Mouse (Mus musculus) lung, postnatal 0 days (tissue): ENCODE results near the gene Vps33a. TPM values are rescaled to one million over a fixed set of nuclear protein-coding genes. Genes with fewer than 3 reads are reported as not detected.
A peak's percentile ranks its signal among the peaks of the same experiment; 100 is the strongest.

Source experiments
- ATAC-seq: fragments of 200-750 bp; cut with Nextera tagmentation; 2 replicates; pipeline ENCODE4 v1.8.0; 2017; ENCODE audit warnings: moderate library complexity
- DNase-seq: peaks from one replicate; pipeline ENCODE4 v3.0.0-alpha.2; 2016; ENCODE audit warnings: low spot score
- H3K27ac ChIP-seq: fragments of 300-500 bp; sonication (generic); 2 replicates; pipeline ENCODE4 v1.5.1; 2014; ENCODE audit warnings: antibody characterized with exemption, mild to moderate bottlenecking, low read length, mixed read lengths
- H3K27me3 ChIP-seq: fragments of 300-500 bp; sonication (generic); replicated peaks from 2 replicates; pipeline ENCODE4 v1.6.1; 2014; ENCODE audit warnings: low read length, mixed read lengths; ENCODE audit not compliant: insufficient read depth
- H3K36me3 ChIP-seq: fragments of 300-500 bp; sonication (generic); 2 replicates; pipeline ENCODE4 v1.6.1; 2014; ENCODE audit warnings: low read length, mixed read lengths; ENCODE audit not compliant: insufficient read depth
- H3K4me1 ChIP-seq: fragments of 300-500 bp; sonication (generic); 2 replicates; pipeline ENCODE4 v1.6.1; 2014; ENCODE audit warnings: antibody characterized with exemption, low read depth, low read length, mixed read lengths; ENCODE audit not compliant: insufficient read depth
- H3K4me2 ChIP-seq: fragments of 300-500 bp; sonication (generic); replicated peaks from 2 replicates; pipeline ENCODE4 v1.6.1; 2014; ENCODE audit warnings: low read depth, mild to moderate bottlenecking, low read length, moderate library complexity, mixed read lengths
- H3K4me3 ChIP-seq: fragments of 300-500 bp; sonication (generic); 2 replicates; pipeline ENCODE4 v1.5.1; 2014; ENCODE audit warnings: low read depth, low read length
- H3K9ac ChIP-seq: fragments of 300-500 bp; sonication (generic); replicated peaks from 2 replicates; pipeline ENCODE4 v1.6.1; 2014; ENCODE audit warnings: low read depth, mild to moderate bottlenecking
- H3K9me3 ChIP-seq: fragments of 300-500 bp; sonication (generic); 2 replicates; pipeline ENCODE4 v1.6.1; 2016; ENCODE audit warnings: low read length, mixed read lengths
- CTCF ChIP-seq: IDR thresholded peaks from 2 replicates; pipeline ENCODE4 v1.5.1; 2016; ENCODE audit warnings: antibody characterized with exemption, mild to moderate bottlenecking
- EP300 ChIP-seq: IDR thresholded peaks from 2 replicates; pipeline ENCODE4 v1.6.1; 2016; ENCODE audit warnings: antibody characterized with exemption, mild to moderate bottlenecking, control low read depth
- WGBS: fragments of 180-500 bp; shearing (Covaris S2); extraction: QIAGEN DNeasy Blood & Tissue Kit; methylation state at CpG from one replicate; pipeline ENCODE4 v1.1.7; 2014; 5-methylcytosine and 5-hydroxymethylcytosine counted together
- polyA plus RNA-seq: library from polyadenylated mRNA; unstranded; fragments of >200 nt; fragmentation: Nextera tagmentation; extraction: Ambion mirVana; gene quantifications from 2 replicates; pipeline ENCODE4 v1.2.1, GENCODE M21; 2015

Vps33a gene
- polyA plus RNA-seq, 1 experiment from 2014 or later = 18.9 TPM

- TF ChIP-seq EP300 = no peak
- no peak for TF ChIP-seq CTCF
- Histone ChIP-seq H3K9ac (no peak overlapping the region), H3K27ac (no peak overlapping the region), H3K4me2 (no peak overlapping the region), H3K4me3 (no peak overlapping the region), H3K9me3 (no peaks in the 10 kb centered on the region), H3K27me3 (no peaks in the 10 kb centered on the region), H3K36me3 (peaks cover 17% of the 10 kb centered on the region; the same call in 1 of the 2 replicates), H3K4me1 (no peaks in the 10 kb centered on the region)
- no peak for DNase-seq
- 93% methylated on average over 3 of the region's 3 CpGs for WGBS
- ATAC-seq = no peak
Measured at GRCm38 (mm10) chr5:123576696-123577095, 3.9 kb upstream of the Vps33a start.

GRCm38 (mm10) chr5:123573362-123573761 is 524 bp upstream of the Vps33a start:
- no peaks in the 10 kb centered on the region for H3K4me1 ChIP-seq
- ATAC-seq (no peak), DNase-seq (no peak)
- peak overlapping the region; percentile 69 for H3K4me2 ChIP-seq
- peaks cover 5% of the 10 kb centered on the region; the same call in 1 of the 2 replicates for H3K36me3 ChIP-seq
- no peaks in the 10 kb centered on the region for H3K27me3 ChIP-seq
- H3K27ac ChIP-seq = no peak overlapping the region
- WGBS = 64% methylated on average over 8 of the region's 8 CpGs
- TF ChIP-seq CTCF (no peak), EP300 (no peak)
- H3K4me3 ChIP-seq = peak overlapping the region; percentile 91; the same call in 1 of the 2 replicates
- no peaks in the 10 kb centered on the region for H3K9me3 ChIP-seq
- H3K9ac ChIP-seq = no peak overlapping the region

DNA sequence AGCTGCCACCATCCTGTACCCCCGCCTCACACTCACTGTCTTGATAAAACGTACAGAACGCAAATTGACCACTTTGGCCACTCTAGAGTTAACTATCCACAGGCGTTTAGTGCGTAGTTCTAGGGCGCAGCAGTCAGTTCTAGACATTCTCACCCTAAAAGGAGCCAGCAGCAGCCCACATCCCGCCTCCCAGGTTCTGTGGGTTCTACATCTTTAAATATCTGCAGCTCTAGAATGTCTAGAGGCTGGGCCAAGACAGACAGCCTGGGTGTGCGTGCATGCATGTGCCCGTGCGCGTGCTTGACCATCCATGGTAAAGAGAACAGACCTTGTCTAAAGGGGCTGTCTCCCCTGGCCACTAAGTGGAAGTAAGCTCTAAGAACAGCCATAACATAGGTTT is 11.7 kb downstream of the Vps33a start:
- Histone ChIP-seq H3K4me1 (no peaks in the 10 kb centered on the region), H3K4me2 (no peak overlapping the region), H3K27me3 (no peaks in the 10 kb centered on the region), H3K4me3 (no peak overlapping the region), H3K36me3 (peaks cover 29% of the 10 kb centered on the region), H3K9ac (no peak overlapping the region), H3K9me3 (no peaks in the 10 kb centered on the region), H3K27ac (no peak overlapping the region)
- ATAC-seq = no peak
- 94% methylated on average over 11 of the region's 11 CpGs for WGBS
- TF ChIP-seq CTCF = no peak
- DNase-seq = no peak

DNA sequence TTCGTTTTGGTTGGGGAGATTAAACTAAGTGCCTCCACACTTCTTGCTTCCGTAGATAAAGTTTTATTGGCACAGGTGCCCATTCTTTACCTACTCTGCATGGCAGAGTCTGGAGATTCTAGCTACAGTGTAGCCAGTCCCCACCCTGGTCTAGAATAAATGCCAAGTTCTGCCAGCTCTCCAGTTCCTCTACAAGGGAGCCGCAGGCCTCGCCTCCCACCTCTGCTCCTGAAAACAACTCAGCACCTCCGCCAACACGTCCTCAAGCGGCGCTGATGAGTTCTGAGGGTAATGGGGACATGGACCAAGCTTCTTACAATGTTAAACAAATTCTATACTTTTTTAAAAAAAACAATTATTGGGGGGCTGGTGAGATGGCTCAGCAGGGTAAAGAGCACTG is 13.2 kb downstream of the Vps33a start:
- ATAC-seq (no peak), DNase-seq (no peak)
- no peaks in the 10 kb centered on the region for H3K4me1 ChIP-seq
- no peak overlapping the region for H3K9ac ChIP-seq
- WGBS = 90% methylated on average over 8 of the region's 8 CpGs
- TF ChIP-seq CTCF (no peak), EP300 (no peak)
- H3K4me3 ChIP-seq = no peak overlapping the region
- no peak overlapping the region for H3K27ac ChIP-seq
- H3K27me3 ChIP-seq = no peaks in the 10 kb centered on the region
- no peaks in the 10 kb centered on the region for H3K9me3 ChIP-seq
- peaks cover 20% of the 10 kb centered on the region for H3K36me3 ChIP-seq
- H3K4me2 ChIP-seq = no peak overlapping the region

DNA sequence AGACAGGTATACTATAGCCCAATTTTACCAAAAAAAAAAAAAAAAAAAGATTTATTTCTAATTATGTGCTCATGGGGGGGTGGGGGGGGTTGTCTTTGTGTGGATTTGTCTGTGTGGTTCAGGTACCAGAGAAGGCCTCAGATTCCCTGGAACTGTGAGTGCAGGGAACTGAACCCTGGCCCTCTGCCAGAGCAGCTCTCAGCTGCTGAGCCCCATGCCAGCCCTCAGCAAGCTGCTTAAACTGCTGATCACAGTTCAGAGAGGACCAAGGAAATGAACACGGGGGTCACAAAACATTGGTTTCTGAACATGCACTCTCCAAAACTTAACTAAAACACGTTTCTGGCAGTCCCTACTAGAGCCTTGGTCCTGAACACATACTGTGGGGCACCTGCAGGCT is 16.4 kb downstream of the Vps33a start:
- Histone ChIP-seq H3K27me3 (no peaks in the 10 kb centered on the region), H3K4me2 (no peak overlapping the region), H3K9me3 (no peaks in the 10 kb centered on the region), H3K4me1 (no peaks in the 10 kb centered on the region), H3K9ac (no peak overlapping the region), H3K4me3 (no peak overlapping the region), H3K36me3 (peaks cover under 1% of the 10 kb centered on the region; the same call in 1 of the 2 replicates), H3K27ac (no peak overlapping the region)
- 48% methylated on average over 2 of the region's 2 CpGs for WGBS
- TF ChIP-seq EP300 (no peak), CTCF (no peak)
- ATAC-seq = no peak
- no peak for DNase-seq

- H3K27ac ChIP-seq = no peak overlapping the region
Measured at GRCm38 (mm10) chr5:123555693-123556092, 17.1 kb downstream of the Vps33a start.

DNA sequence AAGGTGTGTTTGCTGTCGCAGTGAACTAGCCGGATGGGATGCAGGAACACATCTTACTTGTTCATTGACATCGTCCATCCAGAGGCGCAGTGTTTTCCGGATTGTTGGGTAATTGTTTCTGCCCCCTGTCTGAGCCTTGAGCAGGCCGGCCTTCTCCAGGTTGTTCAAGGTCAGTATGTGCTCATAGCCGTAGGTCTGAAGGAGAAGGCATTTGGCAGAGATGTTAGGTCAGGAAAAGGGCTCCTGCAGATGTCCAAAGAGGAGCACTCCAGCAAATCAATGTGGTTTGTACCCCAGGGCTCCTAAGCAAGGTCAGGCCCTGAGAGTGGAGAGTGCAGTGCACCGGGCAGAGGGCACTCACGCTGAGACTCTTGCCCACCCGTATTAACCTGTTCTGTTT is 39.0 kb downstream of the Vps33a start:
- DNase-seq (no peak), ATAC-seq (no peak)
- H3K27me3 ChIP-seq = no peaks in the 10 kb centered on the region
- H3K4me3 ChIP-seq = no peak overlapping the region
- no peaks in the 10 kb centered on the region for H3K9me3 ChIP-seq
- no peak for TF ChIP-seq CTCF
- TF ChIP-seq EP300 = no peak
- WGBS = 87% methylated on average over 10 of the region's 10 CpGs
- no peak overlapping the region for H3K4me2 ChIP-seq
- no peak overlapping the region for H3K9ac ChIP-seq
- no peak overlapping the region for H3K27ac ChIP-seq
- no peaks in the 10 kb centered on the region for H3K4me1 ChIP-seq
- peaks cover 38% of the 10 kb centered on the region for H3K36me3 ChIP-seq

More at GRCm38 (mm10) chr5:123555693-123556092, 17.1 kb downstream of the Vps33a start:
- 81% methylated on average over 7 of the region's 7 CpGs for WGBS
- TF ChIP-seq CTCF (no peak), EP300 (no peak)
- ATAC-seq = no peak
- Histone ChIP-seq H3K4me3 (no peak overlapping the region), H3K4me2 (no peak overlapping the region), H3K27me3 (no peaks in the 10 kb centered on the region), H3K9me3 (no peaks in the 10 kb centered on the region), H3K9ac (no peak overlapping the region), H3K4me1 (no peaks in the 10 kb centered on the region), H3K36me3 (no peaks in the 10 kb centered on the region; the same call in 1 of the 2 replicates)
- DNase-seq = no peak
